Mouse (Mus musculus) heart, adult 10 weeks (tissue): Measurements from ENCODE around the gene Zcchc3. TPM values are rescaled to one million over a fixed set of nuclear protein-coding genes. Genes with fewer than 3 reads are reported as not detected.

ENCODE experiments used
- polyA plus RNA-seq: library from polyadenylated mRNA; stranded (reverse); fragments of 350-450 nt; fragmentation: Illumina TruSeq; extraction: RNeasy Lipid Tissue Mini Kit (QIAGEN cat#74804); gene quantifications from one replicate; pipeline ENCODE4 v1.2.3, GENCODE M21; 2014; ENCODE audit warnings: low read depth, low replicate concordance

Zcchc3 gene
- polyA plus RNA-seq: 4.6 TPM

DNA sequence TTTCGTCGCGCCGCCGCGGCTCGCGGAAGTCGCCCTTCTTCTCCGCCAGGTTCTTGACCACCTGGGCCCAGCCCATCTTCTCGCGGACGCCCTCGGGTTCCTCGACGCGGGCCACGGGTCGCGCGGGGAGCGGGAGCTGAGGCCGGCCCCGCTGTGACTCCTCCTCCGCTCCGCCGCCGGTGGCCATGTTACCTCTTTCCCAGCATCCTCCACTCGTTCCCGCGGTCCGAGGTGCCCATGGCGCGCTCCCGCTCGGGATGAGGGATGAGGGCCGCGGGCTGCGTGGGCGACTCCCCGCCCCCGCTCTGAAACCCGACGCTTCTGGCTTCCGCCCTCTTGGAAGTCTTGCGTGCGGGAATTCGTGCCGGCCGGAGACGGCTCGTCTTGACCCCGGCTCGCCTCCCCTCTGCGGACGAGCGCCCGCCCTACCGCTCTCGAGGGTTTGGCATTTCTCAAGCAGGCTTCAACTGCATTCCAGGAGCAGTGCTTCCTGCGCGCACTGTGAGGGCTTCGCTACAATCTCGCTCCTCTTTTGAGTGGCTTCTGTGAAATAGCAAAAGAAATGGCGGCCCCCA is at the start of gene Zcchc3:
Gene Zcchc3 (minus strand): TSS at position 437 of the 575 bp plus-strand sequence.

DNA sequence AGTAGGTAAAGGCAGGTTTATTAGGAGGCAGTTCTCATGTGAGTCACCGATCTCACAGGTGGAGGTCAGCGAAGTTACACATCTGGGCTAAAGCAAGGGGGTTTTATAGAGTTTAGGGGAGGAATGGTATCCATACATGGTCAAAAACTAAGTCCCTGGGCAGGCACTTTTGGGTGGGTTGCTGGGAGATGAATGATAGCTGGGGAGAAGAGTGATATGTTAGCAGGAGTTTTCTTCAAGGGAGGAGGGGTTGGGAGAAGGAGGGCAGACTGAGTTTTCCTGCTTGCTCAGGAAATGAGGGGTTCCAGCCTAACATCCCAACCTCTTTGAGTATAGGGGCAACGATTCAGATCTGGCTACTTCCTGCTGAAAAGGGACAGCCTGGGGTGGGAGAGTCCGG is 460 bp upstream of the Zcchc3 start, which contains the start of gene 6820408C15Rik:
Gene 6820408C15Rik (plus strand): TSS at position 301 of the 400 bp plus-strand sequence.

DNA sequence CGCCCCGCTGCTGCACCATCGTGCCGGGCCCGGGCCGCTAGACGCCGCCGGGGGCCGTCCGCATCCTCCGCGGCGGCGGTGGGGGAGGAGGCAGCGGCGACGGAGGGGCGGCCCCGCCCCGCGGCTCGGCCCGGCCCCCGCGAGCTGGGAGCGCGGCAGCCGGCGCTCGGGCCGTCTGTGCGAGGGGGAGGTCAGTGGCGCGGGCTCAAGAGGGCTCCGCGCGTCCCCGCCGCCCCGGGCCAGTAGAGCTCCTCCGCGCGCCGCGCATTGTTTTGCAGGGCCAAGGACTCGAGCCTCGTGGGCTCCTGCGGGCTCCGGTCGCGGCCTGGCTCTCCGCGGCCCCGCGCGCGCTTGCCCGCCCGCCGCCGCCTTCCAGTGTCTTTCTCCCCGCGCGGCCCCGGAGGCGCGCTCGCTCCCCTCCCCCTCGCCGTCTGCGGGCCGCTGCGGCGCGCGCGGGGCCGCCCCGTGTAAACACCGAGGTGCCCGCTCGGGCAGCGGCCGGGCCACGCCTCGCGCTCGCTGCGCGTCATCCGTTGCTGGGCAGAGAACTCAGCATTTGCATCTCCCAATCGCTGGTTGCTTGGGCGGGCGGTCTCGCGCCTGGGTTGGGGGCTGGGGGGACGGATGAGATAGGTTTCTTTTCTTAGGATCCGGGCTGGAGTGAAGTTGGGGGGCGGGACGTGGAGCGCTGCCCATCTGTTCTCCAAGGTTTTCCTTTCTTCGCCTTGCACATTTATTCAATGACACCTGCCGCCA is 17.0 kb downstream of the Zcchc3 start, which contains the start of gene Sox12:
Gene Sox12 (minus strand): TSS at position 384 of the 756 bp plus-strand sequence.

DNA sequence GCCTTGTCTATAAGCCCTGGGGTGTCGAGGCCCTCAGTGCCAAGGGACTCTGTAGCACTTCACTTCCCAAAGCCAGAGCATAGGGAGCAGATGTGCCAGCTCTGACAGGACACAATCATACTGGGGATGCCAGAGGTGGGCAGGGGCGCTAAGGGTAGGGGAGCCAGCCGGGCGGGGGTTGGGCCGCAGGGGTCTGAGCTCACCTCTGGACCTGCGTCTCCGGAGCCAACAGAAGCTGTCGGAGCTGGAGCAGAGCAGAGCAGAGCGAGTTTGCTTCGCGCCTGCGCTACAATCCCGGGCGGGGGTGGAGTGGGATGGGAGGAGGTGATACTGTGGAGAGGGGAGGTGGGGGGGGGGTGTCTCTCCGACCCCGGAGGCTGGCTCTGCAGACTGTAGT is 38.5 kb downstream of the Zcchc3 start, which contains the start of gene Nrsn2:
Gene Nrsn2 (minus strand): TSS at position 294 of the 397 bp plus-strand sequence.

Other genes starting within 250 kb of the Zcchc3 start
- gene Csnk2a1, start 188.2 kb downstream of the Zcchc3 start, polyA plus RNA-seq: 89.3 TPM
- gene Tbc1d20, start 121.2 kb downstream of the Zcchc3 start, polyA plus RNA-seq: 38.6 TPM
- 50.8 TPM for gene Rbck1, start 82.4 kb downstream of the Zcchc3 start, polyA plus RNA-seq
- gene Trib3, start 71.0 kb downstream of the Zcchc3 start, polyA plus RNA-seq: 1.8 TPM
- gene Nrsn2, start 38.4 kb downstream of the Zcchc3 start, polyA plus RNA-seq: not detected
- gene Sox12, start 17.0 kb downstream of the Zcchc3 start, polyA plus RNA-seq: 5.4 TPM
- 4.6 TPM for gene 6820408C15Rik, start 560 bp upstream of the Zcchc3 start, polyA plus RNA-seq
- not detected for gene Defb23, start 49.6 kb upstream of the Zcchc3 start, polyA plus RNA-seq
- not detected for gene Defb20, start 62.0 kb upstream of the Zcchc3 start, polyA plus RNA-seq
- not detected for gene Defb22, start 75.1 kb upstream of the Zcchc3 start, polyA plus RNA-seq
- not detected for gene Defb26, start 96.7 kb upstream of the Zcchc3 start, polyA plus RNA-seq
- gene Defb28, start 103.2 kb upstream of the Zcchc3 start, polyA plus RNA-seq: not detected
- gene Defb29, start 125.1 kb upstream of the Zcchc3 start, polyA plus RNA-seq: not detected
- not detected for gene Gm17416, start 154.3 kb upstream of the Zcchc3 start, polyA plus RNA-seq
- not detected for gene Defb21, start 157.7 kb upstream of the Zcchc3 start, polyA plus RNA-seq
- gene Defb19, start 165.3 kb upstream of the Zcchc3 start, polyA plus RNA-seq: not detected
- gene Defb45, start 184.4 kb upstream of the Zcchc3 start, polyA plus RNA-seq: not detected
- not detected for gene Defb36, start 189.3 kb upstream of the Zcchc3 start, polyA plus RNA-seq
- gene Defb25, start 208.0 kb upstream of the Zcchc3 start, polyA plus RNA-seq: not detected
- gene Rem1, start 211.9 kb upstream of the Zcchc3 start, polyA plus RNA-seq: 7.0 TPM